Mouse (Mus musculus) MEL (cell line): ENCODE data around the gene Copg1. TPM values are rescaled to one million over a fixed set of nuclear protein-coding genes. Genes with fewer than 3 reads are reported as not detected.
A peak's percentile ranks its signal among the peaks of the same experiment; 100 is the strongest.

ENCODE experiments used
- DNase-seq: peaks from one replicate; pipeline ENCODE4 v3.0.0; 2011; ENCODE audit warnings: low read depth, low spot score
- H3K27ac ChIP-seq: 2 replicates; pipeline ENCODE4 v1.5.1; 2012; ENCODE audit warnings: low read depth, mild to moderate bottlenecking, control low read depth, low read length, moderate library complexity; ENCODE audit not compliant: control insufficient read depth
- H3K27me3 ChIP-seq, 2 experiments: fragments of 150-350 bp in 1 of 2; sonication (generic) in 1 of 2; 2 replicates each; pipeline ENCODE4 v1.6.1; 2012; ENCODE audit warnings: low read length in 2 of 2, mild to moderate bottlenecking in 2 of 2, improper control_type of control experiment in 1 of 2, moderate library complexity in 1 of 2; ENCODE audit not compliant: insufficient read depth in 2 of 2, control insufficient read depth in 1 of 2
- H3K36me3 ChIP-seq, 2 experiments: 2 replicates each; pipeline ENCODE4 v1.6.1; 2012 to 2014; ENCODE audit warnings: low read length in 2 of 2, improper control_type of control experiment in 1 of 2, inconsistent platforms in 1 of 2, mild to moderate bottlenecking in 1 of 2; ENCODE audit not compliant: insufficient read depth in 2 of 2, control insufficient read depth in 1 of 2
- H3K4me1 ChIP-seq, 2 experiments: fragments of 150-350 bp in 1 of 2; sonication (generic) in 1 of 2; 2 replicates each; pipeline ENCODE4 v1.6.1; 2012; ENCODE audit warnings: low read length in 2 of 2, improper control_type of control experiment in 1 of 2, mild to moderate bottlenecking in 1 of 2; ENCODE audit not compliant: insufficient read depth in 2 of 2, control insufficient read depth in 1 of 2
- H3K4me3 ChIP-seq, 2 experiments: fragments of 150-350 bp in 1 of 2; sonication (generic) in 1 of 2; 2 replicates each; pipeline ENCODE4 v1.5.1; 2012; ENCODE audit warnings: low read depth in 2 of 2, low read length in 2 of 2, mild to moderate bottlenecking in 2 of 2, moderate library complexity in 2 of 2, control low read depth in 1 of 2, improper control_type of control experiment in 1 of 2; ENCODE audit not compliant: control insufficient read depth in 1 of 2, insufficient read depth in 1 of 2
- H3K79me2 ChIP-seq: 2 replicates; pipeline ENCODE4 v1.6.1; 2012; ENCODE audit warnings: mild to moderate bottlenecking, low read length, moderate library complexity; ENCODE audit not compliant: control insufficient read depth, poor library complexity, insufficient read depth
- H3K9ac ChIP-seq: 2 replicates; pipeline ENCODE4 v1.6.1; 2012; ENCODE audit warnings: low read depth, mild to moderate bottlenecking, control low read depth, low read length, moderate library complexity; ENCODE audit not compliant: control insufficient read depth, poor library complexity, severe bottlenecking
- H3K9me3 ChIP-seq: fragments of 150-350 bp; sonication (generic); replicated peaks from 2 replicates; pipeline ENCODE4 v1.6.1; 2012; ENCODE audit warnings: mild to moderate bottlenecking, low read length, improper control_type of control experiment, moderate library complexity; ENCODE audit not compliant: insufficient read depth
- BHLHE40 ChIP-seq: IDR thresholded peaks from 2 replicates; pipeline ENCODE4 v1.6.1; 2012; ENCODE audit warnings: low read depth, mild to moderate bottlenecking, inconsistent platforms, low read length, improper control_type of control experiment, borderline replicate concordance
- CHD1 ChIP-seq: IDR thresholded peaks from 2 replicates; pipeline ENCODE4 v1.6.1; 2012; ENCODE audit warnings: low read depth, mild to moderate bottlenecking, inconsistent platforms, low read length, improper control_type of control experiment
- CHD2 ChIP-seq: IDR thresholded peaks from 2 replicates; pipeline ENCODE4 v1.6.1; 2011; ENCODE audit warnings: low read length, improper control_type of control experiment
- E2F4 ChIP-seq: IDR thresholded peaks from 2 replicates; pipeline ENCODE4 v1.6.1; 2011; ENCODE audit warnings: low read depth, low read length, improper control_type of control experiment, borderline replicate concordance
- ETS1 ChIP-seq: IDR thresholded peaks from 2 replicates; pipeline ENCODE4 v1.6.1; 2012; ENCODE audit warnings: low read depth, mild to moderate bottlenecking, inconsistent platforms, low read length, improper control_type of control experiment, moderate library complexity
- GABPA ChIP-seq: IDR thresholded peaks from 2 replicates; pipeline ENCODE4 v1.6.1; 2012; ENCODE audit warnings: low read depth, mild to moderate bottlenecking, inconsistent platforms, low read length, improper control_type of control experiment, moderate library complexity
- GATA1 ChIP-seq: IDR thresholded peaks from 2 replicates; pipeline ENCODE4 v1.6.1; 2011; ENCODE audit warnings: low read depth, low read length, improper control_type of control experiment
- HCFC1 ChIP-seq: IDR thresholded peaks from 2 replicates; pipeline ENCODE4 v1.6.1; 2012; ENCODE audit warnings: low read depth, mild to moderate bottlenecking, inconsistent platforms, low read length, improper control_type of control experiment, moderate library complexity
- JUND ChIP-seq: IDR thresholded peaks from 2 replicates; pipeline ENCODE4 v1.6.1; 2011; ENCODE audit warnings: low read depth, mild to moderate bottlenecking, improper control_type of control experiment, low read length
- KAT2A ChIP-seq: conservative IDR thresholded peaks from 2 replicates; pipeline ENCODE4 v1.6.1; 2012; ENCODE audit warnings: low read depth, low read length, improper control_type of control experiment, inconsistent platforms
- MAX ChIP-seq: IDR thresholded peaks from 2 replicates; pipeline ENCODE4 v1.6.1; 2011; ENCODE audit warnings: low read length, improper control_type of control experiment
- MEF2A ChIP-seq: IDR thresholded peaks from 2 replicates; pipeline ENCODE4 v1.6.1; 2014; ENCODE audit warnings: low read depth, mild to moderate bottlenecking, inconsistent platforms, low read length, improper control_type of control experiment; ENCODE audit not compliant: poor library complexity, insufficient replicate concordance, severe bottlenecking; ENCODE audit errors: extremely low read depth
- MYB ChIP-seq: IDR thresholded peaks from 2 replicates; pipeline ENCODE4 v1.6.1; 2011; ENCODE audit warnings: mild to moderate bottlenecking, low read depth, low read length, improper control_type of control experiment
- NELFE ChIP-seq: IDR thresholded peaks from 2 replicates; pipeline ENCODE4 v1.6.1; 2011; ENCODE audit warnings: low read depth, low read length, improper control_type of control experiment
- POLR2AphosphoS2 ChIP-seq: IDR thresholded peaks from 2 replicates; pipeline ENCODE4 v1.6.1; 2011; ENCODE audit warnings: low read length, improper control_type of control experiment
- POLR2AphosphoS5 ChIP-seq: IDR thresholded peaks from 2 replicates; pipeline ENCODE4 v1.6.1; 2012; ENCODE audit warnings: low read depth, borderline replicate concordance, mild to moderate bottlenecking, inconsistent platforms, low read length, moderate library complexity, mixed read lengths
- RAD21 ChIP-seq: IDR thresholded peaks from 2 replicates; pipeline ENCODE4 v1.6.1; 2011; ENCODE audit warnings: mild to moderate bottlenecking, low read depth, low read length, improper control_type of control experiment
- RCOR1 ChIP-seq: IDR thresholded peaks from 2 replicates; pipeline ENCODE4 v1.6.1; 2012; ENCODE audit warnings: low read depth, mild to moderate bottlenecking, inconsistent platforms, low read length, improper control_type of control experiment
- SIN3A ChIP-seq: IDR thresholded peaks from 2 replicates; pipeline ENCODE4 v1.6.1; 2012; ENCODE audit warnings: low read length, improper control_type of control experiment, inconsistent platforms
- TAL1 ChIP-seq: IDR thresholded peaks from 2 replicates; pipeline ENCODE4 v1.6.1; 2012; ENCODE audit warnings: mild to moderate bottlenecking, inconsistent platforms, low read length, moderate library complexity, mixed read lengths
- TBP ChIP-seq: IDR thresholded peaks from 2 replicates; pipeline ENCODE4 v1.8.0; 2011; ENCODE audit warnings: low read depth, low read length, improper control_type of control experiment
- UBTF ChIP-seq: IDR thresholded peaks from 2 replicates; pipeline ENCODE4 v1.6.1; 2012; ENCODE audit warnings: low read depth, mild to moderate bottlenecking, inconsistent platforms, low read length, improper control_type of control experiment, moderate library complexity, borderline replicate concordance; ENCODE audit not compliant: insufficient read depth
- USF1 ChIP-seq: IDR thresholded peaks from 2 replicates; pipeline ENCODE4 v1.6.1; 2014; ENCODE audit warnings: low read depth, mild to moderate bottlenecking, inconsistent platforms, low read length, improper control_type of control experiment, moderate library complexity
- USF2 ChIP-seq, 2 experiments: IDR thresholded peaks; 2 replicates each; pipeline ENCODE4 v1.6.1; 2011 to 2012; ENCODE audit warnings: improper control_type of control experiment in 2 of 2, low read length in 2 of 2, borderline replicate concordance in 1 of 2, inconsistent platforms in 1 of 2, low read depth in 1 of 2, mild to moderate bottlenecking in 1 of 2; ENCODE audit not compliant: insufficient read depth in 1 of 2
- ZC3H11A ChIP-seq: IDR thresholded peaks from 2 replicates; pipeline ENCODE4 v1.6.1; 2012; ENCODE audit warnings: low read depth, mild to moderate bottlenecking, inconsistent platforms, low read length, improper control_type of control experiment
- ZKSCAN1 ChIP-seq: IDR thresholded peaks from 2 replicates; pipeline ENCODE4 v1.6.1; 2012; ENCODE audit warnings: low read depth, mild to moderate bottlenecking, inconsistent platforms, low read length, improper control_type of control experiment, moderate library complexity
- ZNF384 ChIP-seq: IDR thresholded peaks from 2 replicates; pipeline ENCODE4 v1.6.1; 2012; ENCODE audit warnings: low read depth, mild to moderate bottlenecking, inconsistent platforms, low read length, improper control_type of control experiment
- polyA plus RNA-seq, 2 experiments: library from polyadenylated mRNA; stranded (reverse) in 1 of 2; unstranded in 1 of 2; fragments of >175 nt in 1 of 2; fragments of >200 nt in 1 of 2; gene quantifications; 2 replicates each; pipeline versions ENCODE4 v1.2.1 to v1.2.4; 2012; ENCODE audit warnings: low replicate concordance in 2 of 2, low read depth in 1 of 2; ENCODE audit not compliant: insufficient read length in 2 of 2, insufficient read depth in 1 of 2, missing spikeins in 1 of 2
- total RNA-seq: library from RNA; depleted of rRNA; stranded (reverse); fragments of 300-350 nt; gene quantifications from 2 replicates; pipeline ENCODE4 v1.2.3, GENCODE M21; 2012

Copg1 gene
- total and polyA plus RNA-seq, 3 experiments, result 83.1 to 681 (median 117) TPM

DNA sequence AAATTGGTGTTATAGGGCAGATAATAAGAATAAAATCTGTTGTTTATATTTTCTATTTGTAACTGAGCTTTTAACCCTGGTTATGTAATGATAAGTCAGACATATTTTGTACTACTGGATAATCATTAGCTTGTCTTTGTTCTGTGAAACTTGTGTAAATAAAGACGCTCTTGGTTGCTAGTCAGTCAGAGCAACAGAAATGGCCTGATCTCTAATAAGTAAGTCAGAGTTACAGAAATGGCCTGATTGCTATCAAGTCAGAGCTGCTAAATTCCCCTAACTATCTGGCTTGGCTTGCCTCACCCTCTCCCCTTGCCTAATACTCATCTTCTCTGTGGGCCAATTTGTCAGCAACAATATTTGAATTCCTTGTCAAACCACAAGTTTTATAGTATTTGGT, 893 bp upstream of the Copg1 start:
- Histone ChIP-seq H3K27ac (no peak overlapping the region), H3K9me3 (no peaks in the 10 kb centered on the region), H3K79me2 (peaks cover 13% of the 10 kb centered on the region), H3K4me1 (peaks cover 6 to 11% of the 10 kb centered on the region in 2 experiments; a peak in 3 of 4 replicates), H3K27me3 (no peaks in the 10 kb centered on the region; a peak in 1 of 4 replicates), H3K36me3 (peaks cover 7% of the 10 kb centered on the region in 2 experiments), H3K4me3 (no peak overlapping the region), H3K9ac (0 out of 2 replicates have a peak overlapping the region, but pooled peaks have one; percentile 3)
- peak; percentile 19 for DNase-seq
- TF ChIP-seq ZC3H11A, result no peak
- no peak for TF ChIP-seq ETS1
- no peak for TF ChIP-seq POLR2AphosphoS2
- TF ChIP-seq TBP, result no peak
- no peak for TF ChIP-seq GATA1
- TF ChIP-seq ZNF384, result no peak
- no peak for TF ChIP-seq NELFE
- no peak for TF ChIP-seq RCOR1
- no peak for TF ChIP-seq BHLHE40
- TF ChIP-seq HCFC1, result no peak
- TF ChIP-seq USF2 (IDR thresholded peaks at IDR 0.05; ENCODE audit: borderline replicate concordance in 1 of 2, insufficient read depth in 1 of 2, low read depth in 1 of 2, low read length in 2 of 2), result no peak
- no peak for TF ChIP-seq CHD2

DNA sequence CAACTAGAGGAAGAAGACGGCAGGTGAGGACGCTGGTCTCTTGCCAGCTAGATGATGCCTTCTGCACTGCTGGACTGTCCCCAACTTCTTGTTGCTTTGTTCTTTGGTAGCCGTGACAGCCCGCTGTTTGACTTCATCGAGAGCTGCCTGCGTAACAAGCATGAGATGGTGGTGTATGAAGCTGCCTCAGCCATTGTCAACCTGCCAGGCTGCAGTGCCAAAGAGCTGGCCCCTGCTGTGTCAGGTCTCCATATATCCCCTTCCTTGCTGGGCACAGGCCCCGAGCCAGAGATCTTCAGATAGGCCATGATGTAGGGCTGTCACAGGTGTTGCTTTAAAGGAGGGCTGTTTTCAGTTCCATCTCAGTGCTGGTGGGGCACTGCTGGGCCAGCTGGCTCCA, 6.3 kb downstream of the Copg1 start:
- Histone ChIP-seq H3K4me1 (no peaks in the 10 kb centered on the region), H3K9me3 (no peaks in the 10 kb centered on the region), H3K27me3 (no peaks in the 10 kb centered on the region), H3K4me3 (no peak overlapping the region), H3K79me2 (peaks cover 2% of the 10 kb centered on the region; the same call in 1 of the 2 replicates), H3K36me3 (peaks cover 1 to 25% of the 10 kb centered on the region in 2 experiments; a peak in 2 of 4 replicates), H3K9ac (no peak overlapping the region), H3K27ac (no peak overlapping the region)
- no peak for DNase-seq
- TF ChIP-seq POLR2AphosphoS5 (no peak), ETS1 (no peak), RAD21 (no peak), UBTF (no peak), GABPA (no peak), TAL1 (no peak), HCFC1 (no peak), USF1 (no peak), MEF2A (no peak), MAX (no peak), E2F4 (no peak), SIN3A (no peak), MYB (no peak), JUND (no peak), GATA1 (no peak), KAT2A (no peak), ZKSCAN1 (no peak), CHD1 (no peak)
